Mouse (Mus musculus) thymus, adult 2 months (tissue): Measurements from ENCODE around the gene Tnpo1. TPM values are rescaled to one million over a fixed set of nuclear protein-coding genes. Genes with fewer than 3 reads are reported as not detected.

ENCODE experiments used
- DNase-seq: peaks from one replicate; pipeline ENCODE4 v3.0.0; 2021
- H3K27ac ChIP-seq: fragments of 200-500 bp; 2 replicates; pipeline ENCODE4 v1.5.1; 2012; ENCODE audit warnings: low read length, control low read depth; ENCODE audit not compliant: control insufficient read depth, insufficient read depth
- H3K27me3 ChIP-seq: fragments of 200-500 bp; 2 replicates; pipeline ENCODE4 v1.6.1; 2012; ENCODE audit warnings: mild to moderate bottlenecking, low read length, moderate library complexity, mixed read lengths; ENCODE audit not compliant: control insufficient read depth, insufficient read depth
- H3K36me3 ChIP-seq: fragments of 200-500 bp; 2 replicates; pipeline ENCODE4 v1.6.1; 2012; ENCODE audit warnings: mild to moderate bottlenecking, low read length, moderate library complexity; ENCODE audit not compliant: control insufficient read depth, insufficient read depth
- H3K4me1 ChIP-seq: fragments of 200-500 bp; replicated peaks from 2 replicates; pipeline ENCODE4 v1.6.1; 2012; ENCODE audit warnings: low read length; ENCODE audit not compliant: control insufficient read depth, insufficient read depth
- H3K4me3 ChIP-seq: fragments of 200-500 bp; 2 replicates; pipeline ENCODE4 v1.5.1; 2012; ENCODE audit warnings: mild to moderate bottlenecking, low read length, control low read depth, moderate library complexity; ENCODE audit not compliant: control insufficient read depth, insufficient read depth
- CTCF ChIP-seq: fragments of 200-500 bp; IDR thresholded peaks from 2 replicates; pipeline ENCODE4 v1.5.1; 2012; ENCODE audit warnings: mild to moderate bottlenecking, control low read depth, low read length, moderate library complexity, borderline replicate concordance; ENCODE audit not compliant: control insufficient read depth, poor library complexity, insufficient read depth; ENCODE audit errors: extremely low read depth
- POLR2A ChIP-seq: fragments of 200-500 bp; IDR thresholded peaks from 2 replicates; pipeline ENCODE4 v1.6.1; 2012; ENCODE audit warnings: mild to moderate bottlenecking, low read length, control low read depth, moderate library complexity; ENCODE audit not compliant: control insufficient read depth, poor library complexity, insufficient read depth; ENCODE audit errors: extremely low read depth
- WGBS: fragments of 180-500 bp; shearing (Covaris S2); methylation state at CpG from one replicate; pipeline ENCODE4 v1.1.7; 2018; 5-methylcytosine and 5-hydroxymethylcytosine counted together
- polyA plus RNA-seq: library from polyadenylated mRNA; depleted of rRNA; stranded (reverse); fragments of >200 nt; gene quantifications from 2 replicates; pipeline ENCODE4 v1.2.3, GENCODE M21; 2012

The Tnpo1 gene
- polyA plus RNA-seq, 1 experiment = 35.9 TPM

DNA sequence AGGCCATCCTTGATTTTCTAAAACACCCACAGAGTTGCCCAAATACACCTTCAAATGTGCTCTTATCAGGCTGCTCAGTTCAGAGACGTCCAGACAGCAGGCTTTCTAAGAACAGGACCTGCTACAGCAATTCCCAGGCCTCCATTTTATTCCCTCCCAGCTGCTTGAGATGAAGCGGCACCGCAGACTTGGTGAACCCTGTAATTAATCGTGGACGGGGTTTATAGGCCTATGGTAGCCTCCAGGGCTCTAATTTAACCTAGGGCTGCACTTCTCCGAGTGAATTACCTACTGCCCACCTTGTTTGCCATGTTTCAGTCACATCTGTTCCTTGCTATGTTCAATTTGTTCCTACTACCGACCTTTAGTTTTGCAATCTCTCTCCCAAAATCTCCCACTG, 13.0 kb downstream of the Tnpo1 start:
- H3K27ac ChIP-seq = no peak overlapping the region
- DNase-seq = no peak
- no peaks in the 10 kb centered on the region for H3K36me3 ChIP-seq
- WGBS = 80% methylated on average over 7 of the region's 7 CpGs
- H3K4me1 ChIP-seq = peaks cover 26% of the 10 kb centered on the region
- no peaks in the 10 kb centered on the region for H3K27me3 ChIP-seq
- no peak for TF ChIP-seq POLR2A
- no peak for TF ChIP-seq CTCF
- no peak overlapping the region for H3K4me3 ChIP-seq

GRCm38 (mm10) chr13:98912602-98913001, 13.6 kb downstream of the Tnpo1 start:
- Histone ChIP-seq H3K4me3 (no peak overlapping the region), H3K36me3 (no peaks in the 10 kb centered on the region), H3K27me3 (no peaks in the 10 kb centered on the region), H3K27ac (no peak overlapping the region), H3K4me1 (peaks cover 26% of the 10 kb centered on the region)
- 4% methylated on average over 8 of the region's 8 CpGs for WGBS
- DNase-seq = peak; percentile 23
- no peak for TF ChIP-seq POLR2A
- no peak for TF ChIP-seq CTCF

GRCm38 (mm10) chr13:98910801-98911200, 15.4 kb downstream of the Tnpo1 start:
- Histone ChIP-seq H3K27ac (no peak overlapping the region), H3K36me3 (no peaks in the 10 kb centered on the region), H3K27me3 (no peaks in the 10 kb centered on the region), H3K4me1 (peaks cover 26% of the 10 kb centered on the region), H3K4me3 (no peak overlapping the region)
- no peak for TF ChIP-seq CTCF
- TF ChIP-seq POLR2A = no peak
- WGBS = 95% methylated on average over 3 of the region's 3 CpGs
- no peak for DNase-seq

DNA sequence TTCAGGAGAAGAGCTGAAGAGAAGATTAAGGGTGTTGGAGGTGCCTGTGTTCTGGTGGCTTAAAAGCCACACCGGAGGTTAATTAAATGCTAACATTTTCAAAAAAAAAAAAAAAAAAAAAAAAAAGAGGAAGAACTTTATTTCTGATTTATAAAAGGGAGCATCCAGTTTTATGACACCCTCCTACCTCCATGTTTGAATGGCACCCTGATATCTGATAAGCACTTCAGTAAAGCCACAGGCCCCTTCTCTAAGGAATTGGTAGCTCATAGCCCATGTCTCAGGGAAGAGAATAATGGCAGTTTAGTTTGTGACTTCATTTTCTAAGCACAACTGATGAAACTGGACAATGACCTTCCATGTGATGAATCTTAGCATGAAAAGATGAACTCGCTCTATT, 21.6 kb downstream of the Tnpo1 start:
- Histone ChIP-seq H3K27ac (no peak overlapping the region), H3K36me3 (no peaks in the 10 kb centered on the region), H3K4me3 (no peak overlapping the region), H3K27me3 (no peaks in the 10 kb centered on the region), H3K4me1 (peaks cover 22% of the 10 kb centered on the region)
- no peak for TF ChIP-seq CTCF
- TF ChIP-seq POLR2A = no peak
- DNase-seq = no peak
- WGBS = 48% methylated on average over 2 of the region's 2 CpGs

GRCm38 (mm10) chr13:98902366-98903025, 23.7 kb downstream of the Tnpo1 start:
- Histone ChIP-seq H3K27me3 (no peaks in the 10 kb centered on the region), H3K36me3 (no peaks in the 10 kb centered on the region), H3K27ac (peak overlapping the region; percentile 46; the same call in 1 of the 2 replicates), H3K4me3 (no peak overlapping the region), H3K4me1 (peaks cover 12% of the 10 kb centered on the region)
- 26% methylated on average over 8 of the region's 8 CpGs for WGBS
- DNase-seq = peak; percentile 35
- TF ChIP-seq CTCF (no peak), POLR2A (no peak)

DNA sequence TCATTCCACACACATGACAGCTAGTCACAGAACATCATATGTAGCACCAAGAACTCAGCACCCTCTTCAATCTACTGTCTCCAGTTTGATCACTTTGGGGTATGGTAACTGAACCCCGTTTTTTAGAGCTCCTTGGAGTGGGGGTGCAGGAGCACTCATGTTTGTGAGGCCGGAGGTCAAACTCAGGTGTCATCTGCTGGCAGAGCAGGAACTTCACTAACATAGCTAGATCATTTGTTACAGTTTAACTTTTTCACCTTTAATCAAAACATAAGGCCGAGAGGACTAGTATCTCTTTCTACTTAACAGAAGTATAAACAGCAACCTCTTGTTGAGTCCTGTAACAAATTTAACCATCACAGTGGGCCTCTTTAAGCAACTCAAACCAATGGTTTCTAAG, 26.6 kb downstream of the Tnpo1 start:
- Histone ChIP-seq H3K4me1 (peaks cover 25% of the 10 kb centered on the region), H3K36me3 (no peaks in the 10 kb centered on the region), H3K27me3 (no peaks in the 10 kb centered on the region), H3K4me3 (no peak overlapping the region), H3K27ac (no peak overlapping the region)
- DNase-seq = no peak
- WGBS = 90% methylated on average over 3 of the region's 3 CpGs
- no peak for TF ChIP-seq CTCF
- no peak for TF ChIP-seq POLR2A

GRCm38 (mm10) chr13:98897577-98897976, 28.6 kb downstream of the Tnpo1 start:
- no peak overlapping the region for H3K27ac ChIP-seq
- no peak overlapping the region for H3K4me3 ChIP-seq
- TF ChIP-seq POLR2A (no peak), CTCF (no peak)
- H3K4me1 ChIP-seq = peaks cover 25% of the 10 kb centered on the region
- 86% methylated on average over 5 of the region's 5 CpGs for WGBS
- no peak for DNase-seq
- no peaks in the 10 kb centered on the region for H3K36me3 ChIP-seq
- no peaks in the 10 kb centered on the region for H3K27me3 ChIP-seq
